Mouse (Mus musculus) gastrocnemius, postnatal 25 days (tissue): Measurements from ENCODE around the gene Hnrnpa1. TPM values are rescaled to one million over a fixed set of nuclear protein-coding genes. Genes with fewer than 3 reads are reported as not detected.
"Not testable (repeated sequence)": the region's sequence is repeated elsewhere in the genome, so short reads cannot be mapped to it uniquely, and the experiment has no call there.

Experiments
- DNase-seq: peaks from one replicate; pipeline ENCODE4 v3.0.0; 2022
- total RNA-seq, 2 experiments: library from RNA; stranded (reverse); gene quantifications; 1 replicate in 1 of 2; 2 replicates in 1 of 2; pipeline ENCODE4 v1.2.3; 2021

Hnrnpa1 gene
- total RNA-seq, 2 experiments from 2014 or later, result 82.8 to 89.0 TPM

DNA sequence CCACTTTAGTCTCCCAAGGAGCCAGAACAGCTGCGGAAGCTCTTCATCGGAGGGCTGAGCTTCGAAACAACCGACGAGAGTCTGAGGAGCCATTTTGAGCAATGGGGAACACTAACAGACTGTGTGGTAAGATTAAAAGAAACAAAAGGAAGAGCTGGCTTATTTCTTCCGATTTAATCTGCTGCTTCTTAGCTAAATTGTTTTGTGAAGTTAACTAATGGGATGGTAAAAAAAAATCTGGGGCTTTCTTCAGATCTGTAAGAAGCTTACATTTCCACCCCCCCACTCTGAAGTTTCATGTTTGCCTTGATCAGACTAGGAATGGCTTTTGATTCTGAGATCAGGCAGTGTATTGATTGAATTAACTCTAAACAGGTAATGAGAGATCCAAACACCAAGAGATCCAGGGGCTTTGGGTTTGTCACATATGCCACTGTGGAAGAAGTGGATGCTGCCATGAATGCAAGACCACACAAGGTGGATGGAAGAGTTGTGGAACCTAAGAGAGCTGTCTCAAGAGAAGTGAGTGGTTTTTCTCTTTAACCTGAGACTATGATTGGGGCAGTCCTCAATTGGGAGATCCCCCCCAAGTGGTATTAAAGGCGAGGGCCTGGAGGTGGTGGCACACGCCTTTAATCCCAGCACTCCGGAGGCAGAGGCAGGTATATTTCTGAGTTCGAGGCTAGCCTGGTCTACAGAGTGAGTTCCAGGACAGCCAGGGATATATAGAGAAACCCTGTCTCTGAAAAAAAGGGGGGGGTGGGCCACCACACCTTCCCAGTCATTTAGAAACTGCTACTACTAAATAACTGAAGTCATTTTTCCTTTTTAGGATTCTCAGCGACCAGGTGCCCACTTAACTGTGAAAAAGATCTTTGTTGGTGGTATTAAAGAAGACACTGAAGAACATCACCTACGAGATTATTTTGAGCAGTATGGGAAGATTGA lies 1.1 kb downstream of the Hnrnpa1 start:
- not testable (repeated sequence) for DNase-seq

DNA sequence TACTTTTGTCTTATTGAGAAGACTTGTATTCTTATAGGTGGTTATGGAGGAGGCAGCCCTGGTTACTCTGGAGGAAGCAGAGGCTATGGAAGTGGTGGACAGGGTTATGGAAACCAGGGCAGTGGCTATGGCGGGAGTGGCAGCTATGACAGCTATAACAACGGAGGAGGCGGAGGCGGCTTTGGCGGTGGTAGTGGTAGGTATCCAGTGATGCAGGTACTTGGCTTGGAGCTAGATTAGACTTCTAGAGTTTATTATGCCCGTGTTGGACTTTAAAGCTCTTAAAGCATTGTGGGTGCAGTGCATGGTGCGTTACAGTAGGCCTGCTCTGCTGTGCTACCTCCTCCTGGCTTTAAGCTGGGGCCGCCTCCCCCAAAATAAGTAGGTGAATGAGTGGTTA lies 2.7 kb downstream of the Hnrnpa1 start:
- no peak for DNase-seq

DNA sequence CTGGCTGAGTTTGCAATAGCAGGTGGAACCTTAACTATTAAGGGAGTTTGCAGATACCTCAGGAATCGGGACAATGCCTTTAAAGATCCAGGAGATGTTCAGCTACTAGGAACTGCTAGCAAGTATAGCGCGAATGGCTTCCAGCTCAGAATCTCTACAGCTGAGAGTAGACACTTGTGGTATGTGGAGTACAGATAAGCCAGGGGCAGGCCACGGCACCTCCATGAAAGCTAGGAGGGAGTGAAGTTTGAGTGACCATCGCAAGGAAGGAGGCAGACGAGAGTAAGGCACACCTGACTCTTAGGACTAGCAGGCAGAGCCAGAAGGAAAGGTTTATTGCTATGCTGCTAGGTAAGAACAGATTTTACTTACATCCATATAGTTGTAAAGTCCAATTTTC lies 5.4 kb downstream of the Hnrnpa1 start:
- DNase-seq, result no peak

DNA sequence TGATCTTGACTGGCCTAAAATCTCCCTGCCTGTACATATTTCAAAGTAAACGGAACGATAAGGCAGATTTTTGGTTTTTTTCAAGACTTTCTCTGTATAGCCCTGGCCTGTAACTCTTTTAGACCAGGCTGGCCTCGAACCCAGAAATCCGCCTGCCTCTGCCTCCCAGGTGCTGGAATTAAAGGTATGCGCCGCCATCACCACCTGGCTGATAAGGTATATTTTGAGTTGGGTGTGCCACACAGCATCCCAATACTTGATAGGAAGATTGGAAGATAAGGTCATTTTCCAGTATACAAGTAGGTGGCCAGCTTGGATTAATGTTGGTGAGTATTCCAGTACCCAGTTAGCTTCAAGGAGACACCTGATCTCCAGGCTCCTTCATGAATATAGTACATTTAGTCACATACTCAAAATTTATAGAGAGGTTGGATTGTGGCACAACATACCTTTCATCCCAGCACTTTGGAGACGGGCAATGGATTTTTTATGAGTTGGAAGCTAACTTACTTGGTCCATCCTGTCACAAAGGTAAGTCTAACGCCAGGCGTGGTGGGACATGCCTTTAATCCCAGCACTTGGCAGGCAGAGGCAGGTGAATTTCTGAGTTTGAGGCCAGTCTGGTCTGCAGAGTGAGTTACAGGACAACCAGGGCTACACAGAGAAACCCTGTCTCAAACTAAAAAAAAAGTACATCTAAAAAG lies 7.0 kb downstream of the Hnrnpa1 start:
- DNase-seq, result no peak

DNA sequence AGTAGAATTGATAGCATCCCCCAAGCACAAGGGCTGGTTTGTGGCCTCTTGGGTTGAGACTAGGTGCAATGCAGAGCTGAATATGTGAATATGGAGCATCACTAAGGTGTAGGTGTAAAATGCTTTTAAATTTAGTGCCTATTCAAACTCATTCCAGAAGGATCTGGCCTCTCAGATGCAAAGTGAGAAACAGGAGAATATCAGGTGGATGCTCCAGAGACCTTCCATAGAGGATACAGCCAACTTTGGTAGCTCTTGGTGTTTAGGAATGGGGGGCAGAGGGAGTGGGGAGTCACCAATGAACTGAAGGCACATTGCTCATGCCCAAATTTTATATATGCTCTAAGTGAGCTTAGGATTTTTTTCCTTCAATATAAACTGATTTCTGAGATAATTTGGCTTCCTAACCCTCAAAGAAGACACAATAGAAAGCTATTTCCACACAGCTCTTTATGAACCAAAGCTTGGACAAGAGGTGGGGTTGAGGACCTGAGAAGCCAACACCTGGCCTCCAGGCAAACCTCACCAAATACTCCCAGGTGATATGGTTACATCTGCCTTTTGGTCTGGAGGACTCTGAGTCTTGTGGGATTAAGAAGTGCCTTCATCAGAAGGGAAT lies 7.7 kb downstream of the Hnrnpa1 start:
- no peak for DNase-seq

DNA sequence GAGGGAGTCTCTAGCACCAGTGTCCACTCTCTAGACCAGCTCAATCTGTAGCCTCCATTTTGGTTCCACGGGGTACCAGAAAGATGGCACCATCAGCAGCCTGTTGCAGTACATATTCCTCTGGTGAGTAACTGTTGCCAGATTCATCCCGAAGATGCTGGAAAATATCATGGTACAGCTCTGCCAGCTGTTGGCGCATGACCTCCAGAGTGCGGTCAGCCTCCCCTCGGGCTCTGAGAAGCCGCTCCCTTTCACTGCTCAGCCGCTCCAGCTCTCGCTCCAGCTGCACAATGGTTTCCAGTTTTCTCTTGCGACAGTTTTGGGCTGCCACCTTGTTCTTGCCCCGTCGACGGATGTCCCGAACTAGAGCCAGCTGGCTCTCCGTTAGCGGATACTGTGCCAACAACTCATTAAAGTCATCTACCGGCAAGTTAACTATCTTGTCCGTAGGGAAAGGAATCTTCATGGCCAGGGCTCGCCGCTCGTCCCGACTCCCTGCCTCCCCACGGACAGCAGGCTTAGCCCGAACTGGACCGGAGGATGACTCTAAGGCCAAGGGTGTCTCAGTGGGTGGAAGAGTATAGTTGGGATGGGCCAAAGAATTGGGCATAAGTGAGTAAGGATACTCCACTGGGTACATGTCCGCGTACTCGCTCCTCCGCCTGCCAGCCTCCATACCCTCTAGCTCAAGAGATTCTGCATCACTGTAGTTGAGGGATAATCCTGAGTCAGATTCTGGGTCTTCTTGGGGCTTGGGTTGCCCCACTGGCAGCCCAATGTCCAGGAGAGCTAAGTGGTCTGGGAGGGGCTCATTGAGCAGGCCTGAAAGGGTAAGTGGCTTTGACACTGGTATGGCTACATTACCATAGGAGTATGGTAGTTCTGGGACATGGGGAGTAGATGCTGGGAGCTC lies 8.4 kb downstream of the Hnrnpa1 start:
- peak; percentile 35 for DNase-seq

DNA sequence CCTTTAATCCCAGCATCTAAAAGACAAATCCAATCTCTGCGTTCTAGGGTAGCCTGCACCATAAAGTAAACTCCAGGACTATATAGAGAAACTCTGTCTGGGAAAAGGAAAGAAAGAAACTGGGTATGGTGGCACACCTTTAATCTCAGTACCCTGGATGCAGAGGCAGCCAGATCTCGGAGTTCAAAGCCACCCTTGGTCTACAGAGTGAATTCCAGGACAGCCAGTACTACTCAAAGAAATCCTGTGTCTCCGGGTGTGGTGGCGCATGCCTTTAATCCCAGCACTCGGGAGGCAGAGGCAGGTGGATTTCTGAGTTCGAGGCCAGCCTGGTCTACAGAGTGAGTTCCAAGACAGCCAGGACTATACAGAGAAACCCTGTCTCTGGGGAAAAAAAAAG lies 9.3 kb downstream of the Hnrnpa1 start:
- DNase-seq, result not testable (repeated sequence)

DNA sequence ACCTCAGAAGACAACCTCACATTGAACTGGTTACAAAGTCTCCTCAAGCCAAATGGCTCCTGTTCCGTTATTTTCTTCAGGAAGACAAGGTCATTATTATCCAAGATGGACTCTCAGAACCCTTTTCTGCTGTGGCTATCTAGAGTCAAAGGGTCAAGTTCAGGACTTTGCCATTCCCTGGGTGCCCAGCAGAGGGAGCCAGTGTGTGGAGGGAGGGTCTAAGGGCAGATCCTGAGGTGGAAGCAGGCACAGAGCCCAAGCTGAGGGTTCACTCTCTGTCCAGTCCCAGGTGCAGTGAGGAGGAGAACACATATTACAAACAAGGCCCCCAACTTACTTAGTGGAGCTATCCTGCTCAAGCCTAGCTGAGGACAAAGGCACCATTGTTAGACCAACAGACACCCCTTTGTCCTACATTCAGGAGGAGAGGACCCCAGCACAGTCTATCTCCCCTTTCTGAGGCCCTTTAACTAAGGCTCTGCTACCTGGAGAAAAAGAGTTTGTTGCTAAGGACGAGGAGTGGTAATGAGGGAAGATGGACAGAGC lies 10.0 kb downstream of the Hnrnpa1 start:
- peak; percentile 56 for DNase-seq

DNA sequence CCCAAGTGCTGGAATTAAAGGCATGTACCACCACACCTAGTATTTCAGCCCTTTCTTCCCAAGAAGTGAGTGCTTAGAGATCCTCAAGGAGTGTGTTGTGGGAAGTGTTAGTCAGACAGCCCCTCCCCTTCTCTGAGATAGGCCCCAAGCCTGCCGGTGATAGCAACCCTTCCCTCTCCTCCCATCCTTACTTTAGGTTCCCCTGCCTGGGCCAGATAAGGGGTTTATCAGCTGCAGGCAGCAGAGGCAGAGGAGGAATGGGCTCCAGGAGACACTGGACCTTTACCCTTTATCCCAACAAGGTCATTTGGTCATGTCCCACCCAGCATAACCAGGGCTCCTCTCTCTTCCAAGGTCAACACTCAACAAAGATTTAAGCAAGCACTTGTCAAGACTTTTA lies 11.4 kb downstream of the Hnrnpa1 start:
- no peak for DNase-seq

DNA sequence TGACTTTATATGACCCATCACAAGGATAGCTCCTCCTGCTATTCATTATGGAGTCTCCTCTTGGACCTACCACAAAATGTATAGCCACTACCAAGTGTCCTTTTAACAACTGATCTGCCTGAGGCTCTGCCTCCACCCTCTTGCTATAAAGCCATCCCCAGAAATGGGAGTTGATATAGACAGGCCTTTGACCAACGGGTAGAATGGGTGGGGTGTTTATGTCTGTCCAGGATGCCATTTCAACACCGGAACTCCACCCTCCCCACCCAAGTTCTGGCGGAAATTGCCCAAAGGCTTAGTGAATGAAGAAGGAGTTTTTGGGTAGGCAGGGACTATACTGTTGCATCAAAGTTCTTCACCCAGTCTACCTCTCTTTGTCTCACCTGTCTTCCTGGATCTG lies 12.4 kb downstream of the Hnrnpa1 start:
- no peak for DNase-seq

DNA sequence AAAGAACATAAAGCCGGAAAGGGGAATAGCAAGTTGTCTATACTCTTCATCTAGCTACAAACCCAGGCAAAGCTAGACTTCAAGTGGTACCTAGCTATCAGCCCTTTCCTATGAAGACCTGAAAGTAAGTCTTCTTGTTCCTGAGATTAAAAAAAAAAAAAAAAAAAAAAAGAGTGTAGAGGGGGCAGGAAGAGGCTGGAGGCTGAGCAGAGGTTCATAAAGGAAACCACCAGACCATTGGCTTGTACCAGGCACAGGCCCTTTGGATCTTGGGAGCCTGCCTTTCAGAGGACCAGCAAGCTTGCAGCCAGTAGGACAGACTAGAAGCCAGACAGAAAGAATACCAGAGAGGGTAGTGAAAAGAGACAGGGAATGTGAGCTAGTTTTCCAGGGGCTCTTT lies 13.1 kb downstream of the Hnrnpa1 start:
- no peak for DNase-seq

DNA sequence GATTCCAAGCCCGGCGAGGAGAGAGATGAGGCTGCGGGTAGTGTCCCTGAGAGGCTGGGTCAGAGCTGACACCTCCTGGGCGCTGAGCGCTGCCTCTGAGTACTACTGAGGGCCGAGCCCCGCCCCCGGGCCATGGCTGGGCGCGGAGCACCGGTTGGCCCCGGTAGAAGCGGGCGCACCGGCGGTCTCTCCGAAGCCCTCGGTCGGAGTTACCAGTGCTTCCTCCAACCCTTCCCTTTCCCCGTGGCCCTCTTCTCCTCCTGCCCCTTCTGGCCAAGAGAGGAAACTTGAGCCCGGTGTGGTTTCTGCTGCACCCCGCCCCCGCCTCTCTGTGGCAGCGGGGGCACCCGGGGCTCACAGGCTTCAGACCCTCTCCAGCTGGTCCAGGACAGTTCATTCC lies 14.9 kb downstream of the Hnrnpa1 start:
- no peak for DNase-seq

DNA sequence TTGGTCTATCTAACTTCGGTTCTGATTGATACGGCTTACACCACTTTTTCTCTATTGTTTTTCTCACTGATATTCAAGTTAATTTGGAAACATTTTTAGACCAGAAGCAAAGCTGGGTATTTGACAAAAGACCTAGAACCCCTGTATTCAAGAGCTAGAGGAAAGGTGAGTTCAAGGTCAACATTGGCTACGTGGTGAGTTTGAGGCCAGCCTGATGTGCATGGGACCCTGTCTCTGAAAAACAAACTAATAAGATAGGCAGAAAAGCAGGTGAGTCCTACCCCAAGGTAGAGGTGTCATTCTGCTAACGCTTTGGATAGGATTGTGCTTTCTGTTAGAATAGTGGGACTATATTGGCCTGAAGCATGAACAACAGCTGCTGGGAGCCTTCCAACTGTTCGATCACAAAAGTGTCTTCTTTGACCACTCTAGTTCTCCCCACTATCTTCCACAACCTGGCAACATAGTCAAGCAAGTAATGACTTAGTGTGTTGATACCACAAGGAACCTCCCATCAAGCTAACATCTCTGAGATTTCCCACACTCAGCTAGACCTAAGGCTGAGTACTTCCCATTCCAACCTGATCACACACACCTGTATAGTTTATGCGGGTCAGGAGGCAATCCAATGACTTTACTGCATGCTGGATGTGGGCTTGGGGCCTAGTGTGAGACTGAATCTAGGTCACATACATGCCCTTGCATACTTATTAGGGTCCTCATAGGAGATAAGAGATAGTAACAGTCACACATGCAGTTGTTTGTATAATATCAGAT lies 16.2 kb downstream of the Hnrnpa1 start:
- no peak for DNase-seq

DNA sequence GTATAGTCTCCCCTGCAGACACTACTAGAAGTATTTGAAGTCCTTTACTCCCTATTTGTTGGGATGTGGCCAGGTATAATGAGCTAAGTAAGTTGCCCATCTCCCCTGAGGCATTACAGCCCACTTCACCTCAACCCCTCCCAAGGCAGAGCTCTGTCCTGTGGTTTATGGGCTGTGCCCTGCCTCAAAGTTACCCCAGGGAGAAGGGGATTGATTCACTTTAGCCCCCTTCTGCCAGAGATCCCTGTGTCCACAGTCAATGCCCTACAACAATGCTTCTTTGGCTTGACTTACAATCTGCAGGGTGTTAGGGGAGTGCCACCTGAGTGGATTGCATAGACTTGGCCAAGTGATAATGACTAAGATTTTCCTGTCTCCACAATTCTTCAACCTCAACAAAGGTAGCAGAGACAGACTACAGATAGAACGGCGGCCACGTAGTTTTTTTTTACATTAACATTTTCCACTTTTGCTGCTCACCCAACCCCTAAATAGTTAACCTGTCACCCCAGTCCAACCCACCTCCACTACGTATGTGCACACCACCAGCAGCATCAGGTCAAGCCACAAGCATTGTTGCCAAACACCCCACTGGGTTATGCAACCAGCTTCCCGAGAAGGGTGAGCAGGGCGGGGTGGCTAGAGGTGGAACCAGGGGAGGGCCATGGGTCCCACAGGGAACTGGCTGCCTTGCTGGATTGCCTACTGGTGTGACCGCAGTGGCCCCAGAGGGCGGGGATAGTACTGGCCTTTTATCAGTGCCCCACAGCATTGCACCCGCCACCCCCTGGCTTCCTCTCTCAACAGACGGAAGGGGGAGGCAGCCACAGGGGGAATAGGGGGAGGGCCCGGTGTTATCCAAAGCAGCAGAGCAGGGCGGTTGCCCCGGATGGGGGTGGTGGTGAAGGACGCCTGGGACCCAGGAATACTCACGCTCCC lies 17.8 kb downstream of the Hnrnpa1 start, which contains the start of gene Nfe2:
Gene Nfe2 (minus strand): TSS at position 614 of the 939 bp plus-strand sequence.
- DNase-seq, result peak; percentile 56

DNA sequence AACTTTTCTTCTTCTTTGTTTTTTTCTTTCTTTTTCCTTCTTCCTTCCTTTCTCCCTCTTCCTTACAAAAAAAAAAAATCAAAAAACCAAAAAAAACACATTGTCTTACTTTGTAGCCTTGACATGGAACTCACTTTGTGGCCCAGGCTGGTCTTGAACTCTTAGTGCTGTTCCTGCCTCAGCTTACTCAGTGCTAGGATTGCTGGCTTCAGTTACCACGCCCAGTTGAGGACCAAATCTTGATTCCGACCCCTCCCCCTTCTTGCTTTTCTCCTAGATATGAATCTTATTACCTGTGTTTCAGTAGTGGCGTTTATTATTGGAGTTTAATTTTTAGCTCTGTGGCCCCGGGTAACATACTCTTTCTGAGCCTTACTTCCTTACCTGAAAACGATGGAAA lies 18.9 kb downstream of the Hnrnpa1 start:
- no peak for DNase-seq

DNA sequence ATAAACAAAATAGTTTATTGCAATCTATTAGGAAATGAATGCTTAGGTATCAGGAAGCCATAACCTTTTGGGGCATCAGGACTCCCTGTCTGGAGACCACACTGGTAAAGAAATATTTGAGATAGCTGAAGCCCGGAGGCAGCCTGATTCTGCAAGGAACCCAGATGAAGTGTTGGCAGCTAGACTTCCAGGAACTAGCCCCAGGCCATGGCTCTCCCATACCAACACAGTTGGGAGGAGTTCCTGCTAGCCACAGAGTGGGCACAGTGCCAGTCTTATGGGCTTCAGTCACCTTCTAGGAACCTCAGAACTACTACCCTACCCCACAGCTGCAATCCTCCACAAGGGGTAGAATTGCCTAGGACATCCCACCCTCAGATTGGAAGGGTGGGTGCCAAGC lies 19.8 kb downstream of the Hnrnpa1 start:
- no peak for DNase-seq

DNA sequence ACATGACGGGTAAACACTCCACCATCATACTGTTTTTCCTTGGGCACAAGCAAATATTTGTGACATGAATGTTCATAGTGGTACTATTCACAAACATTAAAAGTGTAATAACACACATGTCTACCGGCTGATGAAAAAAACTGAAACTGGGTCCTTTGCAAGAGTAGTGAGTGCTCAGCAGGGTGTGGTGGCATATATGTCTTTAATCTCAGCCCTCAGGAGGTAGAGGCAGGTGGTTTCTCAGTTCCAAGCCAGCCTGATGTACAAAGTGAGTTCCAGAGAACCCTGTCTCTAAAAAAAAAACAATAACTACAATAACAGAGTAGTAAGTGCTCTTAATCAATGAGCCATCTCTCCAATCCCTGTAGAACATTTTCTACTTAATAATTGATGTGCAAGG lies 24.6 kb downstream of the Hnrnpa1 start:
- no peak for DNase-seq

DNA sequence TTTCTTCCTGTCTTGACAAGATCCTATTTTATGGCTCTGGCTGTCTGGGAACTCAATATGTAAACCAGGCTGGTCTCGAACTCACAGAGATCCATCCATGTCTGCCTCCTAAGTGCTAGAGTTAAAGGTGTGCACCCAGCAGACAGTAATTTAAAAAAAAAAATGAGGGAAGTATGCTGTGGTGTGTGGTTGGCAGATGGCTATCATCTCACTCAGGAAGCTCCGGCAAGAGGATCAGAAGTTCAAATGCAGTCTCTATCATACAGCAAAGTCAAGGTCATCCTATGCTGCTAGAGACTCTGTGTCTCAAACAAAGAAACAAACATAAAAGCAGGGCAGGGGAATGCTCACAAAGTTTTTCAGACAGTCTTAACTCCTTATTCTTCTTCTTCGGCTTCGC lies 28.7 kb downstream of the Hnrnpa1 start:
- no peak for DNase-seq
